Mouse (Mus musculus) thymus, adult 2 months (tissue): ENCODE measurements around the gene D16Ertd472e. TPM values are rescaled to one million over a fixed set of nuclear protein-coding genes. Genes with fewer than 3 reads are reported as not detected.
A peak's percentile ranks its signal among the peaks of the same experiment; 100 is the strongest.

ENCODE experiments used
- DNase-seq: peaks from one replicate; pipeline ENCODE4 v3.0.0; 2021
- H3K27ac ChIP-seq: fragments of 200-500 bp; 2 replicates; pipeline ENCODE4 v1.5.1; 2012; ENCODE audit warnings: low read length, control low read depth; ENCODE audit not compliant: control insufficient read depth, insufficient read depth
- H3K27me3 ChIP-seq: fragments of 200-500 bp; 2 replicates; pipeline ENCODE4 v1.6.1; 2012; ENCODE audit warnings: mild to moderate bottlenecking, low read length, moderate library complexity, mixed read lengths; ENCODE audit not compliant: control insufficient read depth, insufficient read depth
- H3K36me3 ChIP-seq: fragments of 200-500 bp; 2 replicates; pipeline ENCODE4 v1.6.1; 2012; ENCODE audit warnings: mild to moderate bottlenecking, low read length, moderate library complexity; ENCODE audit not compliant: control insufficient read depth, insufficient read depth
- H3K4me1 ChIP-seq: fragments of 200-500 bp; replicated peaks from 2 replicates; pipeline ENCODE4 v1.6.1; 2012; ENCODE audit warnings: low read length; ENCODE audit not compliant: control insufficient read depth, insufficient read depth
- H3K4me3 ChIP-seq: fragments of 200-500 bp; 2 replicates; pipeline ENCODE4 v1.5.1; 2012; ENCODE audit warnings: mild to moderate bottlenecking, low read length, control low read depth, moderate library complexity; ENCODE audit not compliant: control insufficient read depth, insufficient read depth
- CTCF ChIP-seq: fragments of 200-500 bp; IDR thresholded peaks from 2 replicates; pipeline ENCODE4 v1.5.1; 2012; ENCODE audit warnings: mild to moderate bottlenecking, control low read depth, low read length, moderate library complexity, borderline replicate concordance; ENCODE audit not compliant: control insufficient read depth, poor library complexity, insufficient read depth; ENCODE audit errors: extremely low read depth
- POLR2A ChIP-seq: fragments of 200-500 bp; IDR thresholded peaks from 2 replicates; pipeline ENCODE4 v1.6.1; 2012; ENCODE audit warnings: mild to moderate bottlenecking, low read length, control low read depth, moderate library complexity; ENCODE audit not compliant: control insufficient read depth, poor library complexity, insufficient read depth; ENCODE audit errors: extremely low read depth
- WGBS: fragments of 180-500 bp; shearing (Covaris S2); methylation state at CpG from one replicate; pipeline ENCODE4 v1.1.7; 2018; 5-methylcytosine and 5-hydroxymethylcytosine counted together
- polyA plus RNA-seq: library from polyadenylated mRNA; depleted of rRNA; stranded (reverse); fragments of >200 nt; gene quantifications from 2 replicates; pipeline ENCODE4 v1.2.3, GENCODE M21; 2012

D16Ertd472e gene
- polyA plus RNA-seq, 1 experiment, result 39.2 TPM

DNA sequence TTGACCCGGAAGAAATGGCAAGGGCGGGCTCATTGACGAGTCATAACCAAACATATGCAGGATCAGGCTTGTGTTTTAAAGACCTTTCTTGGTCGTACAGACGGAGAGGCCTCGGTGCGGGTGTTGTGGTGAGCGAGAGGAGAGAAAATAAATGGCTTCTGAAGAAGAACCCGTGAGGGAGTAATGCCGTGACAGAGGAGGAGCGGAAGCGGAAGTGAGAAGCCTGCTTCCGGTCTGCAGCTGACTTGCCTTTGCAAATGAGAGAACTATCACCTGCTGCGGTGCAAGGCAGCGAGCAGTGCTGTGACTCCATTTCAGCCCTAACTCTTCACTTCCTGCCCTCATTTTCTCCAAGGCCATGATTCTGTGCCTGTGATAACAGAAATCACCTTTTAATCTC lies 16.4 kb downstream of the D16Ertd472e start:
- peak; percentile 61 for DNase-seq
- H3K27ac ChIP-seq, result peak overlapping the region; percentile 95
- whole genome bisulfite sequencing, result 24% methylated on average over 15 of the region's 15 CpGs
- peaks cover 36% of the 10 kb centered on the region for H3K4me1 ChIP-seq
- TF ChIP-seq POLR2A (no peak), CTCF (no peak)
- H3K36me3 ChIP-seq, result no peaks in the 10 kb centered on the region
- H3K4me3 ChIP-seq, result peak overlapping the region; percentile 19; the same call in 1 of the 2 replicates
- no peaks in the 10 kb centered on the region for H3K27me3 ChIP-seq

DNA sequence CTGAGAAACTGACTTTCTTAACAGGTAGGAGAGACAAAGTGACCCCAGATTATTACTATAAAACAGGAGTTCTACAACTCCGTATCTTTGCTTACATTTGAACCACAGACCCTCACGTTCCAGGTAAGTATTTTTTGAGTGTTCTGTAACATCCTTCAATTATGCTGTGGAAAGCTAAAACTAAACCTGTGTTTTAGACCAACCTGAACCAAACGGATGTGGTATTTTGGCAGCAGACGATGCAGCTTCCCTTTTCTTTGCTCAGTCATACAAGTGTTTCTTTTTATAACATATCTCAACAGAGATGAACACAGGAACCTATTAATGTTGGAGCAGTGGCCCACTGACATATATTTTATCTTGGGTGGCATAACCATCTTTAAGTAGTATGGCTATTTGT lies 18.9 kb downstream of the D16Ertd472e start:
- Histone ChIP-seq H3K4me3 (no peak overlapping the region), H3K27ac (peak overlapping the region; percentile 62; the same call in 1 of the 2 replicates), H3K36me3 (no peaks in the 10 kb centered on the region), H3K27me3 (no peaks in the 10 kb centered on the region), H3K4me1 (peaks cover 27% of the 10 kb centered on the region)
- no peak for DNase-seq
- TF ChIP-seq POLR2A (no peak), CTCF (no peak)
- 10% methylated on average over 4 of the region's 4 CpGs for WGBS

DNA sequence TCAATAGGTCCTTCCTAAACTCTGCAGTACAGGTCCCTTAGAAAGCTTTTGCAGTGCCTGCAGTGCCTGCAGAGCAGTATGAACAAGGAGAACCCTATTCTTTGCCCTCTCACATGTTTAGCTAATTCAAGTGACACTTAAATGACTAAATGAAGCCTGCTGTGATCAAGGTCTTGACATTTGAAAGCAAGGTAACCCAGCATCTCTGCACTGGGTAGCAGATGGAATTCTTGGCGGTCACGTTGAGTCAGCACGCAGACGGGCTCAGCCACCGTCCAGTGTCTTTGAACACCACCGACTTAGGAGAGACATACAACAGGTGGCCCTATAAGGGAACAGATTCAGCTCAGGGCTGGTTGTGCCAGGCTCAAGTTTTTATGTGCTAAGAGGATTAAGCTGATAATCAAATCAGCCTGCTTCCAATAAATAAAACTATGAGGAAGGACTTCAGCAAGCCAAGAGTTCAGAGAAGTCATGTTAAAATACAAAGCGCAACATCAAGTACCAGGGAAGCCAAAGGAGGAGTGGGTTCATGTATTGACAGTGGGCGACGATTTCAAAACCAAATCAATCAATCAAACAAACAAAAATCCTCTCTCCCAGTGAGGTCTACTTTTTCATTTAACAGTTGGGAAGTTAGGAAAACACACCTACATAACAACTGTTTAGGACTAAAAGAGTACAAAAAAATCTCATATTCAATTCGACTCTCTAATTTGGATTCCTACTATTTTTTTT lies 21.4 kb downstream of the D16Ertd472e start:
- H3K36me3 ChIP-seq, result no peaks in the 10 kb centered on the region
- no peak overlapping the region for H3K4me3 ChIP-seq
- WGBS, result 97% methylated on average over 10 of the region's 10 CpGs
- H3K27me3 ChIP-seq, result no peaks in the 10 kb centered on the region
- TF ChIP-seq CTCF (no peak), POLR2A (no peak)
- peaks cover 16% of the 10 kb centered on the region for H3K4me1 ChIP-seq
- DNase-seq, result no peak
- no peak overlapping the region for H3K27ac ChIP-seq

DNA sequence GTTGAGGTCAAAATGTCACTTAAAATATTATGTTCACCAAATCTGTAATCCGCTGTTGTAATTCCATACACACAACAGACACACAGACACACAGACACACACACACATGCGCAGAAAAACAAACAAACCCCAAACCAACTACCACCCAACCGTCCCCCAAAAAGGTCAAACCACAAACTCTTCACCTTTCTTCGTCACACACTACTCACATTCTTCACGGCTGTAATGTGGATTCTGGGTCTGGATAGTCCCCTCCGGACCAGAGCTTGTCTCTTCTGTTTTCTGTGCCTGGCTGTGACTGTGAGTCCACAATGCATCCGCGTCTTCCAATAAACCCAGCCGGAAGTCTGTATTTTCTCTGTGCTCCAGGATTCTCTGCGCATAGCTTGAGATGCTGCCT lies 29.1 kb downstream of the D16Ertd472e start:
- TF ChIP-seq CTCF (no peak), POLR2A (no peak)
- peak overlapping the region; percentile 16; the same call in 1 of the 2 replicates for H3K27ac ChIP-seq
- peaks cover 27% of the 10 kb centered on the region for H3K36me3 ChIP-seq
- WGBS, result 54% methylated on average over 10 of the region's 10 CpGs
- no peaks in the 10 kb centered on the region for H3K27me3 ChIP-seq
- peaks cover 26% of the 10 kb centered on the region for H3K4me1 ChIP-seq
- no peak for DNase-seq
- no peak overlapping the region for H3K4me3 ChIP-seq

DNA sequence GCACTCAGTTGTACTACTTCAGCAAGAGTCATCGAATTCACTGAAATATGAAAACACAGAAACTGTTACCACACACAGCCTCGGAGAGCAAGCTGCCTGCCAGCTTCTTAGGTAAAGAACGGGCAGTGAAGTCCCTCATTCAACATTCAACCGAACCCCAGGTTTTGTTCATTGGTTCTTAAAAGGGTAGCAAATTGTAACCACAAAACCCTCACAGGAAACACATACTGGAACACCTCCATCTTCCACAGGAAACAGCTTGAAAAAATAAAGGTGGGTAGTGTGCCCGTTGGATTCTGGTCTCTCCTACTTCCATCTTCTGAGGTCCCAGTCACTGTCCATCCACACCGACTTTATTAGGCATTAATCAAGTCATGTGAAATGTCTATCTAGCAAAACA lies 30.0 kb downstream of the D16Ertd472e start:
- Histone ChIP-seq H3K27ac (peak overlapping the region; percentile 82), H3K27me3 (no peaks in the 10 kb centered on the region), H3K4me1 (peaks cover 29% of the 10 kb centered on the region), H3K4me3 (no peak overlapping the region; the same call in 1 of the 2 replicates), H3K36me3 (peaks cover 27% of the 10 kb centered on the region)
- TF ChIP-seq CTCF, result no peak
- no peak for TF ChIP-seq POLR2A
- 5% methylated on average over 6 of the region's 6 CpGs for WGBS
- DNase-seq, result no peak

DNA sequence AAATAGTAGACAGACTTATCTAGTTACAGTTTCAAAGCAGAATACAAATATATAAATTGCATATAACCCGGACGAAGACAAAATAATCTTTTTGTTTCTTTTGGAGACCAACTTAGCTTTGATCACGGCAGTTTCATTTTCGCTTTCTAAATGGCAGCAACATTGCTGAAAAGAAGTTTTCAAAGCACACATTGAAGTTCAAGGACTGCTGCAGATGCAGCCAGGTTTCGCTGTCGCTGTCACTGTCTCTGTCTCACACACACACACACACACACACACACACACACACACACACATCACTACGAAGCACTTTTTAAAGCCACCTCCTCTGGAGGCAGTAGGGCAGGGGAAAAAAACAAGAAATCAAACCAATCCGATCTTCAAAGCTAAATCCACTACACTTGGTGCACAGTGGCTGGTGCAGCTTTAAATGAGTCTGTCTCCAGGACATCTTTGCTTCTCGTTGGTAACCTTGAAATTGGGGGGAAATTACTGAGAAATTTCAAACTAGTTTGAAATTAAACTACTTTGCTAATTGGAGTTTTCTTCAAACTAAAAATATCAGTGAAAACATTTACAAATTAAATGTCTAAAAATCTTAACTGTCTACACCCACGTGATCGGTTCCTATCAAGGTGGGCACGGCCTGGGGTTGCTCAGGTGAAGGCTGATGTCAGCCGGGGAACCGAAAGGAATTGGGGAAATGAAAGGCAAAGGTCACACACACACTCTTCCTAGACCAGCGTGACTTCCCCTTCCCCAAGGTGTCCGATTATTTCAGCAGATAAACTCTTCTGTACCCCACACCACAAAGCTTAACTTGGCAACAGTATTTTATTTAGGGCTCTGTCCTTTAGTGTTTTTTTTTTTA lies 35.9 kb downstream of the D16Ertd472e start:
- 2% methylated on average over 16 of the region's 16 CpGs for WGBS
- Histone ChIP-seq H3K27ac (peak overlapping the region; percentile 97), H3K4me1 (peaks cover 21% of the 10 kb centered on the region), H3K27me3 (no peaks in the 10 kb centered on the region), H3K4me3 (peak overlapping the region; percentile 33), H3K36me3 (peaks cover 21% of the 10 kb centered on the region)
- no peak for TF ChIP-seq POLR2A
- peak; percentile 46 for DNase-seq
